Mouse (Mus musculus): ENCODE data around the gene Hivep1. TPM values are rescaled to one million over a fixed set of nuclear protein-coding genes. Genes with fewer than 3 reads are reported as not detected.

Hivep1 gene
- polyA plus RNA-seq, 1 experiment: 5.3 TPM

DNA sequence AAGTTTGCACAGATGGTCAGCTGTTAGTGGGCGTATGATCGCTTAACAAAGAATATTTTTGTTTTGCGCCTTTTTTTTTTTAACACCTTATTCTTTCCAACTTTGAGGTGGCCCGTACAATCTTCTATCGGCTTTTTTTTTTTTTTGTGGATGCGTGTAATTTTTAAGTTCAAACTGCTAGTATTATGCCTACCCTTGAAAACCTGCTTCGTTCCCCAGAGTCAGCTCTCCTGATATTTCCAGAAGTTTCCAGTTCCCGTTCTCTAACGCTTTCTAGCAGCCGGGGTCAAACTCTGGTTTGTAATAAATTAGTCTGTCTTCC is 980 bp upstream of the Hivep1 start:
- Histone ChIP-seq H3K4me2 (ENCODE audit: low read depth) (peak overlapping the region; percentile 99), H3K79me2 (ENCODE audit: control insufficient read depth, insufficient read depth) (no peaks in the 10 kb centered on the region), H3K27me3 (ENCODE audit: control insufficient read depth, insufficient read depth, insufficient read length) (no peaks in the 10 kb centered on the region), H3ac (ENCODE audit: control insufficient read depth, insufficient read length) (no peak overlapping the region), H3K4me3 (peak overlapping the region; percentile 45), H3K36me3 (ENCODE audit: control insufficient read depth, insufficient read depth) (no peaks in the 10 kb centered on the region)
- TF ChIP-seq SRF (IDR thresholded peaks at IDR 0.05; ENCODE audit: control insufficient read depth, insufficient read length, low read depth) (no peak), E2F4 (IDR thresholded peaks at IDR 0.05; ENCODE audit: insufficient read depth) (no peak), POLR2A (IDR thresholded peaks at IDR 0.05; ENCODE audit: insufficient read length, low read depth) (no peak), TCF12 (IDR thresholded peaks at IDR 0.05; ENCODE audit: insufficient read depth, poor library complexity, severe bottlenecking) (no peak), MYOD1 (IDR thresholded peaks at IDR 0.05; ENCODE audit: control insufficient read depth in 1 of 3, insufficient read length in 2 of 3, low read depth in 2 of 3) (no peak), TCF3 (IDR thresholded peaks at IDR 0.05; ENCODE audit: insufficient read length, low read depth) (no peak), USF1 (IDR thresholded peaks at IDR 0.05; ENCODE audit: low read depth) (no peak), POLR2AphosphoS2 (IDR thresholded peaks at IDR 0.05; ENCODE audit: insufficient read length, low read depth) (no peak), MAX (IDR thresholded peaks at IDR 0.05; ENCODE audit: low read depth) (no peak), CEBPB (IDR thresholded peaks at IDR 0.05; ENCODE audit: insufficient read depth, poor library complexity, severe bottlenecking) (no peak), REST (IDR thresholded peaks at IDR 0.05; ENCODE audit: insufficient read depth, insufficient read length) (no peak)

DNA sequence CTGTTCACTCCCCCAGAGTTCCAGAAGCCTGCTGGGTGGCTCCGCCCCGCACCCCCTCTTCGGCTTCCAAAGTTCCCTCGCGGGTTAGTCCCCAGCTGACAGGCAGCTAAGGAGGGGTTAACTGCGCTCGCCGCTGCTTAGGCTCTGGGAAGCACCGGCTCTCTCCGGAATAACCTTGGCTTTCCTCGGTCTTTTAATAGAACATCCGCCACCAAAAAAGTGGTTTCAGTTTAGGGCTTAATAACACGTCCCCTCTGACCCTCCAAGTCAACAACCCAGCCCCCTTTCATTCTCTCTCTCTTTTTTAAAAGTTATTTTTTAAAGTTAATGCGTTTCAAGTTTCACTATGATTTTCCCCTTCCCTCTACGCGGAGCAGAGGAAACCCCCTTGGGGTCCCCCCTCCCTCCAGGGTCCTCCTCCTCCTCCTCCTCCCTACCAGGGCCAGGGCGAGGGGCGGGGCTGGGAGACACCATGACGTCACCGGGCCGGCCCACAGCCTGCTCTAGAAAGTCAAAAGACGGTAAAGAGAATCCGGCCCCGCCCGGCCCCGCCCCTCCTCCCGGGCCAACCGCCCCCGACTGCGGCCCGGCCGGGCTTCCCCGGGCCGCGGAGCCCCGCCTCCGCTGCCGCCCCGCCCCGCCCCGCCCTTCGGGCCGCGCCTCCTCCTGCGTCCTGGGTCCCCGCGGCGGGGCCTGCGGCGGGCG is 467 bp upstream of the Hivep1 start:
- Histone ChIP-seq H3K27me3 (ENCODE audit: control insufficient read depth, insufficient read depth, insufficient read length) (no peaks in the 10 kb centered on the region), H3ac (ENCODE audit: control insufficient read depth, insufficient read length) (peak overlapping the region; percentile 49), H3K36me3 (ENCODE audit: control insufficient read depth, insufficient read depth) (no peaks in the 10 kb centered on the region), H3K4me3 (peak overlapping the region; percentile 45), H3K79me2 (ENCODE audit: control insufficient read depth, insufficient read depth) (no peaks in the 10 kb centered on the region), H3K4me2 (ENCODE audit: low read depth) (peak overlapping the region; percentile 99)
- no peak for TF ChIP-seq CEBPB (IDR thresholded peaks at IDR 0.05; ENCODE audit: insufficient read depth, poor library complexity, severe bottlenecking)
- TF ChIP-seq E2F4 (IDR thresholded peaks at IDR 0.05; ENCODE audit: insufficient read depth): no peak
- TF ChIP-seq MAX (IDR thresholded peaks at IDR 0.05; ENCODE audit: low read depth): no peak
- TF ChIP-seq POLR2AphosphoS2 (IDR thresholded peaks at IDR 0.05; ENCODE audit: insufficient read length, low read depth): no peak
- TF ChIP-seq POLR2A (IDR thresholded peaks at IDR 0.05; ENCODE audit: insufficient read length, low read depth): no peak
- no peak for TF ChIP-seq REST (IDR thresholded peaks at IDR 0.05; ENCODE audit: insufficient read depth, insufficient read length)
- TF ChIP-seq SRF (IDR thresholded peaks at IDR 0.05; ENCODE audit: control insufficient read depth, insufficient read length, low read depth): no peak
- no peak for TF ChIP-seq TCF3 (IDR thresholded peaks at IDR 0.05; ENCODE audit: insufficient read length, low read depth)
- peak in 1 of 3 experiments; percentile 18 for TF ChIP-seq MYOD1 (IDR thresholded peaks at IDR 0.05; ENCODE audit: control insufficient read depth in 1 of 3, insufficient read length in 2 of 3, low read depth in 2 of 3)
- no peak for TF ChIP-seq TCF12 (IDR thresholded peaks at IDR 0.05; ENCODE audit: insufficient read depth, poor library complexity, severe bottlenecking)
- peak in 1 of 3 experiments; percentile 25 for TF ChIP-seq MYOG (IDR thresholded peaks at IDR 0.05; ENCODE audit: control insufficient read depth in 1 of 3, insufficient read depth in 1 of 3, insufficient read length in 2 of 3, low read depth in 2 of 3)

DNA sequence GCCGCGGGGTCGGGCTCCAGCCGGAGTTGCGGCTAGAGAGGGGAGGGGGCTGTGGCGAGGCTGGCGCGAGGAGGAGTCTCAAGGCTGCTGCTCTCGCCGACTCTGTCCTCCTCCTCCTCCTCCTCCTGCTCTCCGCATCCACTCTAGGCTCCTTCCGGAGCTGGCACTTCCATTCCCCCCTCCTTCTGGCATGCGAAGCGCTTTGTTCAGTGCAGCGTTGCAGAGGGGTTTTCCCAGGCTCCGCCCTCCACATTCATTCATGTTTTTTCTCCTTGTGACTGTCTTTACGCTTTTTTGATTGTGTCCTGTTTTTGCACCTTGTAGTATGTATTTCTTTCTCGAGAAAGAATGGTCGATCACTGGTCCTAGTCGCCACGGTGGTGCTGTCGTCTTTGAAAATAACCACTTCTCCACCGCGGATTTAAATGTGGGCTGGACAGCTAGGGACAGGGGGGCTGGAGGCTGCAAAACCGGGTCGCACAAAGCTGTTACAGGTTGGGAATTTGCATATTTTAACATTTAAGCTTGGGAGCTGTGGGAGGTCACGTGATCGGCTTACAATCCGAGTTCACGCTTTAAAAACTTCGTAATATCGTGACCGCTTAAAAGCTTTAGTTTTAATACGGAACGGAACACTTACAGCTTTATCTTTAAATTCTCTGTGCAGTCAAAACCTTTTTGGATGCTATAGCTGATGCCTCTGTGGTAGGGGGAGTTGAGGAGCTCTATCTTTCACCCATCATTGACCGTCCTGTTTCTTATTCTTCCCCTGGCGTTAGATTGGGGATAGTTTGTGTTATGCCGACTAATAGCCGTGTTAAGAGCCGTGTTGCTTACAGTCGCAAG is 1.1 kb downstream of the Hivep1 start:
- peak overlapping the region; percentile 90 for H3K4me2 ChIP-seq (ENCODE audit: low read depth)
- peak overlapping the region; percentile 45 for H3K4me3 ChIP-seq
- no peak for TF ChIP-seq TCF12 (IDR thresholded peaks at IDR 0.05; ENCODE audit: insufficient read depth, poor library complexity, severe bottlenecking)
- peak; percentile 86 for TF ChIP-seq USF1 (IDR thresholded peaks at IDR 0.05; ENCODE audit: low read depth)
- TF ChIP-seq POLR2A (IDR thresholded peaks at IDR 0.05; ENCODE audit: insufficient read length, low read depth): peak; percentile 28
- H3K27me3 ChIP-seq (ENCODE audit: control insufficient read depth, insufficient read depth, insufficient read length): no peaks in the 10 kb centered on the region
- no peaks in the 10 kb centered on the region for H3K36me3 ChIP-seq (ENCODE audit: control insufficient read depth, insufficient read depth)
- no peaks in the 10 kb centered on the region for H3K79me2 ChIP-seq (ENCODE audit: control insufficient read depth, insufficient read depth)
- peak overlapping the region; percentile 49 for H3ac ChIP-seq (ENCODE audit: control insufficient read depth, insufficient read length)

DNA sequence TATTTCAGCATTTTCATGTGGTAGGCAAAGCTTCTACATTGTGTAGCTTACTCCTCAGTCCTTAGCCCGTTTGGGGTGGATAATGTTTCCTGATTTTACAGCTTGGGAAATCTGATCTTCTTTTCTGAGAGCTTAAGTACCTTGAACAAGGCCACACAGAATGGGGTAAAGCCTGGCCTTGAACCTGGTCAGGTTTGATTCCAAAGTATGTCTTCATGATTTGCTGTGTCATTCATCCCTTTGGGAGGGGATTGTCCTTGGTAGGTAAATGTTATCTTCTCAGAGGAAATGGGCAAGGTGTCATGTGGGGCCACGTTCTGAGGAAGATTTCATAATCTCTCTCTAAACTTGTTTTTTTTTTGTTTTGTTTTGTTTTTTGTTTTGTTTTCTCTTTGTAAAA is 1.8 kb downstream of the Hivep1 start:
- Histone ChIP-seq H3K4me3 (peak overlapping the region; percentile 45), H3K27me3 (ENCODE audit: control insufficient read depth, insufficient read depth, insufficient read length) (no peaks in the 10 kb centered on the region), H3K4me2 (ENCODE audit: low read depth) (peak overlapping the region; percentile 90), H3ac (ENCODE audit: control insufficient read depth, insufficient read length) (no peak overlapping the region), H3K36me3 (ENCODE audit: control insufficient read depth, insufficient read depth) (no peaks in the 10 kb centered on the region), H3K79me2 (ENCODE audit: control insufficient read depth, insufficient read depth) (no peaks in the 10 kb centered on the region)
- TF ChIP-seq MYOG (IDR thresholded peaks at IDR 0.05; ENCODE audit: control insufficient read depth in 1 of 3, insufficient read depth in 1 of 3, insufficient read length in 2 of 3, low read depth in 2 of 3) (no peak), TCF3 (IDR thresholded peaks at IDR 0.05; ENCODE audit: insufficient read length, low read depth) (no peak), POLR2A (IDR thresholded peaks at IDR 0.05; ENCODE audit: insufficient read length, low read depth) (no peak), USF1 (IDR thresholded peaks at IDR 0.05; ENCODE audit: low read depth) (no peak), CEBPB (IDR thresholded peaks at IDR 0.05; ENCODE audit: insufficient read depth, poor library complexity, severe bottlenecking) (no peak), SRF (IDR thresholded peaks at IDR 0.05; ENCODE audit: control insufficient read depth, insufficient read length, low read depth) (no peak), REST (IDR thresholded peaks at IDR 0.05; ENCODE audit: insufficient read depth, insufficient read length) (no peak), MAX (IDR thresholded peaks at IDR 0.05; ENCODE audit: low read depth) (no peak), TCF12 (IDR thresholded peaks at IDR 0.05; ENCODE audit: insufficient read depth, poor library complexity, severe bottlenecking) (no peak), E2F4 (IDR thresholded peaks at IDR 0.05; ENCODE audit: insufficient read depth) (no peak), POLR2AphosphoS2 (IDR thresholded peaks at IDR 0.05; ENCODE audit: insufficient read length, low read depth) (no peak), MYOD1 (IDR thresholded peaks at IDR 0.05; ENCODE audit: control insufficient read depth in 1 of 3, insufficient read length in 2 of 3, low read depth in 2 of 3) (no peak)
